Mouse (Mus musculus) embryonic facial prominence, embryonic 13.5 days (tissue): Measurements from ENCODE around the gene Kcnip4. TPM values are rescaled to one million over a fixed set of nuclear protein-coding genes. Genes with fewer than 3 reads are reported as not detected.

Source experiments
- ATAC-seq: fragments of 200-750 bp; cut with Nextera tagmentation; 2 replicates; pipeline ENCODE4 v1.8.0; 2017; ENCODE audit warnings: low read depth; ENCODE audit not compliant: insufficient number of reproducible peaks, insufficient read depth, low FRiP score, low TSS enrichment
- H3K27ac ChIP-seq: fragments of 300-500 bp; sonication (generic); 2 replicates; pipeline ENCODE4 v1.5.1; 2015; ENCODE audit warnings: moderate library complexity, mild to moderate bottlenecking, inconsistent platforms
- H3K27me3 ChIP-seq: fragments of 300-500 bp; sonication (generic); 2 replicates; pipeline ENCODE4 v1.6.1; 2015; ENCODE audit warnings: mild to moderate bottlenecking, inconsistent platforms
- H3K36me3 ChIP-seq: fragments of 300-500 bp; sonication (generic); 2 replicates; pipeline ENCODE4 v1.6.1; 2015; ENCODE audit warnings: mild to moderate bottlenecking, inconsistent platforms
- H3K4me1 ChIP-seq: fragments of 300-500 bp; sonication (generic); 2 replicates; pipeline ENCODE4 v1.6.1; 2015; ENCODE audit warnings: inconsistent platforms
- H3K4me2 ChIP-seq: fragments of 300-500 bp; sonication (generic); 2 replicates; pipeline ENCODE4 v1.6.1; 2015; ENCODE audit warnings: moderate library complexity, mild to moderate bottlenecking, inconsistent platforms
- H3K4me3 ChIP-seq: fragments of 300-500 bp; sonication (generic); 2 replicates; pipeline ENCODE4 v1.5.1; 2015; ENCODE audit warnings: mild to moderate bottlenecking, inconsistent platforms
- H3K9ac ChIP-seq: fragments of 300-500 bp; sonication (generic); 2 replicates; pipeline ENCODE4 v1.6.1; 2015; ENCODE audit warnings: mild to moderate bottlenecking, inconsistent platforms
- H3K9me3 ChIP-seq: fragments of 300-500 bp; sonication (generic); 2 replicates; pipeline ENCODE4 v1.6.1; 2016; ENCODE audit warnings: inconsistent platforms
- WGBS: fragments of 180-500 bp; shearing (Covaris S2); methylation state at CpG from one replicate; pipeline ENCODE4 v1.1.7; 2015; ENCODE audit warnings: mixed read lengths; 5-methylcytosine and 5-hydroxymethylcytosine counted together
- polyA plus RNA-seq: library from polyadenylated mRNA; unstranded; fragments of >200 nt; fragmentation: Nextera tagmentation; extraction: Ambion mirVana; gene quantifications from 2 replicates; pipeline ENCODE4 v1.2.1, GENCODE M21; 2015

Gene Kcnip4
- polyA plus RNA-seq, 1 experiment from 2014 or later = 5.1 TPM

- no peak overlapping the region for H3K4me3 ChIP-seq
- no peak overlapping the region for H3K4me2 ChIP-seq
- H3K27ac ChIP-seq = no peak overlapping the region
- no peak for ATAC-seq
- 26% methylated on average over 4 of the region's 4 CpGs for WGBS
- 0 out of 2 replicates have a peak, but pooled peaks cover 2% of the 10 kb centered on the region for H3K4me1 ChIP-seq
- H3K9ac ChIP-seq = no peak overlapping the region
- H3K27me3 ChIP-seq = no peaks in the 10 kb centered on the region
- H3K36me3 ChIP-seq = no peaks in the 10 kb centered on the region
- no peaks in the 10 kb centered on the region for H3K9me3 ChIP-seq
Measured at GRCm38 (mm10) chr5:49350126-49350909, 174.4 kb downstream of the Kcnip4 start.

DNA sequence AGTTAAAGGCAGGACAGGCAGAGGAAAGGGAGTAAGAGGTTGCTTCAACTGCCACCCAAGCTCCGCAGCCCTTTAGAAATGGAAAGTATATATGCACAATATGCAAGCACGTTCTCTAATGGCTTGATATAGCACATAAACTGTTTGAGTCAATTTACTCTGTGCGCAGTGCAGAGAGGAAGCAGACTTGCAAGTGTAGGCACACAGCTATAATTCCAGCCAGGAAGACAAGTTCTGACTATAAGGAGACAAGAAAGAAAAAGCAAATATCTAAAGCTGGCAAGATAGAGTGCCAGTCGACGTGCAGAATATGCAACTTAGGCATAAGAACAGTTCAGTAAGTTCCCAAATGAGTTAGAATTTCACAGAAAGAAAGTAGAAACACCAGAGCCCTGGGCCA is 175.2 kb downstream of the Kcnip4 start:
- Histone ChIP-seq H3K9me3 (no peaks in the 10 kb centered on the region), H3K27me3 (no peaks in the 10 kb centered on the region), H3K4me2 (no peak overlapping the region), H3K4me1 (0 out of 2 replicates have a peak, but pooled peaks cover 2% of the 10 kb centered on the region), H3K27ac (no peak overlapping the region), H3K9ac (no peak overlapping the region), H3K4me3 (no peak overlapping the region), H3K36me3 (no peaks in the 10 kb centered on the region)
- 72% methylated on average over 5 of the region's 5 CpGs for WGBS
- ATAC-seq = no peak

- Histone ChIP-seq H3K4me1 (0 out of 2 replicates have a peak, but pooled peaks cover 2% of the 10 kb centered on the region), H3K4me2 (no peak overlapping the region), H3K36me3 (no peaks in the 10 kb centered on the region), H3K9ac (no peak overlapping the region), H3K4me3 (no peak overlapping the region), H3K27ac (no peak overlapping the region), H3K27me3 (no peaks in the 10 kb centered on the region), H3K9me3 (no peaks in the 10 kb centered on the region)
- 81% methylated on average over 5 of the region's 5 CpGs for WGBS
- no peak for ATAC-seq
Measured at GRCm38 (mm10) chr5:49348511-49348910, 176.2 kb downstream of the Kcnip4 start.

DNA sequence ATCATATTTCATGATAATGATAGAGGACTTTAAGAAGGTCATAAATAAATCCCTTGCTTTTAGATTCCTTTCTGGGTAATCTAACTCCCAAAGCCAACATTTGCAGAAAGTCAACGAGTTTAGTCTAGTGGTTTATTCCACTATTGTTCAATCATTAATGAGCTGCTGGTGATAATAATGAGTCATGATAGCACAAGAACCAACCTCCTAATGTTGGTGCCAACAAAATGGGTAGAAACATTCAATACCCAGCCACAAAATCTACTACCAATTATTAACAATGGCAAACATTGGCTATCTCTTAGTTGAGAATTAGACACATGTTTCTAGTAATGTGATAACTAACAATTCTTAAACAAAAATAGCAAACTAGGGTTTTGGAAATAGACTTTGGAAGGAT is 180.1 kb downstream of the Kcnip4 start:
- H3K27me3 ChIP-seq = no peaks in the 10 kb centered on the region
- 82% methylated on average over 1 of the region's 1 CpGs for WGBS
- H3K9me3 ChIP-seq = no peaks in the 10 kb centered on the region
- ATAC-seq = no peak
- no peak overlapping the region for H3K9ac ChIP-seq
- H3K4me1 ChIP-seq = 0 out of 2 replicates have a peak, but pooled peaks cover 2% of the 10 kb centered on the region
- no peaks in the 10 kb centered on the region for H3K36me3 ChIP-seq
- no peak overlapping the region for H3K27ac ChIP-seq
- H3K4me2 ChIP-seq = no peak overlapping the region
- H3K4me3 ChIP-seq = no peak overlapping the region

DNA sequence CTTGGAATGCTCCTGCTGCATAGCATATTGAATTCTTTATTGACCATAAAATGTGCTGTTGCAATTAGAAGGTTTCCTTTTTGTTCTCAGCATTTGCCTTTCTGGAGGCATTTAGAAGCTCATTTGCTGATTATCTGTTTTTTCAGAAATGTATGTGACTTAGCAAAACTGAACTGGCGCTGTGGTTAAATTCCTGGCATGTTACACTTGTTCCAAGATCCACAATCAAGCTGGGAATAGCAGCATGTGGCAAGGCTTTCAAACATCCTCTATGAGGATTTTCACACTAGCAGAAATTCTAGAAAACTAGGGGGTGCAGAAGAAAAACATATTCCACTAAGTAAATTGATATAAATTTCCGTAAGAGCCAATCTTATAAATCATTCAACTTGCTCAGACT is 187.5 kb downstream of the Kcnip4 start:
- H3K36me3 ChIP-seq = no peaks in the 10 kb centered on the region
- 0 out of 2 replicates have a peak, but pooled peaks cover 3% of the 10 kb centered on the region for H3K4me1 ChIP-seq
- no peak overlapping the region for H3K9ac ChIP-seq
- H3K27ac ChIP-seq = no peak overlapping the region
- no peak overlapping the region for H3K4me2 ChIP-seq
- ATAC-seq = no peak
- 57% methylated on average over 2 of the region's 2 CpGs for WGBS
- H3K27me3 ChIP-seq = no peaks in the 10 kb centered on the region
- no peak overlapping the region for H3K4me3 ChIP-seq
- no peaks in the 10 kb centered on the region for H3K9me3 ChIP-seq

- no peaks in the 10 kb centered on the region for H3K27me3 ChIP-seq
- H3K4me1 ChIP-seq = 0 out of 2 replicates have a peak, but pooled peaks cover 3% of the 10 kb centered on the region
- H3K9ac ChIP-seq = no peak overlapping the region
- H3K4me2 ChIP-seq = no peak overlapping the region
- no peak overlapping the region for H3K4me3 ChIP-seq
- H3K9me3 ChIP-seq = no peaks in the 10 kb centered on the region
- H3K36me3 ChIP-seq = no peaks in the 10 kb centered on the region
- no peak overlapping the region for H3K27ac ChIP-seq
- ATAC-seq = no peak
- 86% methylated on average over 2 of the region's 2 CpGs for WGBS
Measured at GRCm38 (mm10) chr5:49333063-49333462, 191.6 kb downstream of the Kcnip4 start.

- no peak overlapping the region for H3K27ac ChIP-seq
- ATAC-seq = no peak
- 70% methylated on average over 1 of the region's 1 CpGs for WGBS
- H3K27me3 ChIP-seq = no peaks in the 10 kb centered on the region
- no peak overlapping the region for H3K4me2 ChIP-seq
- no peak overlapping the region for H3K4me3 ChIP-seq
- no peaks in the 10 kb centered on the region for H3K9me3 ChIP-seq
- no peaks in the 10 kb centered on the region for H3K4me1 ChIP-seq
- H3K9ac ChIP-seq = no peak overlapping the region
- no peaks in the 10 kb centered on the region for H3K36me3 ChIP-seq
Measured at GRCm38 (mm10) chr5:49329023-49329422, 195.7 kb downstream of the Kcnip4 start.

- no peak overlapping the region for H3K4me2 ChIP-seq
- H3K36me3 ChIP-seq = no peaks in the 10 kb centered on the region
- no peak overlapping the region for H3K27ac ChIP-seq
- H3K4me1 ChIP-seq = no peaks in the 10 kb centered on the region
- no peak overlapping the region for H3K9ac ChIP-seq
- no peak overlapping the region for H3K4me3 ChIP-seq
- no peaks in the 10 kb centered on the region for H3K9me3 ChIP-seq
- no peaks in the 10 kb centered on the region for H3K27me3 ChIP-seq
- no peak for ATAC-seq
Measured at GRCm38 (mm10) chr5:49318661-49319060, 206.0 kb downstream of the Kcnip4 start.

DNA sequence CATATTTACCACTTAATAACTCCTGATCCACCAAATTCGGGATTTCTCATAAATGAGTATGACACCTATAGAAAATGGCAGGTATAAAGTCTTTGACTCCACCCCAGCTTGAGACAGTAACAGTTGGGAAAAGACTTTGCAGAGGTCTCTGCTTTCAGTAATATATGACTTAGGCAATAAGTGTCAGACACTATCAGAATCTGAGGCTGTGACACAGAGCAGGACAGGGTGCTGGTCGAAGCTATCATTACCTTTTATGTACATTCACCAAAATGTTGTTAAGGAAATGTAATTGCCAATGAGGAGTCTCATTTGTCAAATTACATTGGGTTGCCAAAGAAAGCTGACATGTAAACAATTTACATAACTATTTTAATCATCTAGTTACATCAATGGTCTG is 206.8 kb downstream of the Kcnip4 start:
- Histone ChIP-seq H3K4me1 (no peaks in the 10 kb centered on the region), H3K9ac (no peak overlapping the region), H3K4me2 (no peak overlapping the region), H3K9me3 (no peaks in the 10 kb centered on the region), H3K4me3 (no peak overlapping the region), H3K27me3 (no peaks in the 10 kb centered on the region), H3K27ac (no peak overlapping the region), H3K36me3 (no peaks in the 10 kb centered on the region)
- no peak for ATAC-seq
- 67% methylated on average over 2 of the region's 2 CpGs for WGBS

- 80% methylated on average over 1 of the region's 1 CpGs for WGBS
- Histone ChIP-seq H3K36me3 (no peaks in the 10 kb centered on the region), H3K27me3 (no peaks in the 10 kb centered on the region), H3K27ac (no peak overlapping the region), H3K4me1 (no peaks in the 10 kb centered on the region), H3K4me2 (no peak overlapping the region), H3K9me3 (no peaks in the 10 kb centered on the region), H3K9ac (no peak overlapping the region), H3K4me3 (no peak overlapping the region)
- no peak for ATAC-seq
Measured at GRCm38 (mm10) chr5:49306796-49307195, 217.9 kb downstream of the Kcnip4 start.

DNA sequence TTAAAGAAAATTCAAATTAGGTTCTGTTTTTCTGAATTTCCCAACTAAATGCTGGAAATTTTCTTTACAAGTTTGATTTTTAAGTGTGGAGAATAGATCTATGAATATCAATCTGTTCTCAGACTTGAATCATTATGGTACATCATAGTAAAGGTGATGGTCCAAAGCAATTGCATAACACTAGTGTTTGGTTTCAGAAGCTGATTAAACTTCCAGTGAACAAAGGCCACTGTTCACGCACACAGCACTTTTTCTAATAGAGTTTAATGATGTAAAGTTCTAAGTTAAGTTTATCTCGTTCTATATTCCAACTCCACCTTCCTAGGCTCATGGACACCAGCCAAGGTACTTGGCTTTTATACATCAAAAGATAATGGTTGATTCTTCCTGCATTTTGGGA is 219.4 kb downstream of the Kcnip4 start:
- H3K4me2 ChIP-seq = no peak overlapping the region
- H3K9me3 ChIP-seq = no peaks in the 10 kb centered on the region
- H3K9ac ChIP-seq = no peak overlapping the region
- no peak overlapping the region for H3K4me3 ChIP-seq
- 75% methylated on average over 2 of the region's 2 CpGs for WGBS
- H3K27me3 ChIP-seq = no peaks in the 10 kb centered on the region
- no peaks in the 10 kb centered on the region for H3K36me3 ChIP-seq
- ATAC-seq = no peak
- no peaks in the 10 kb centered on the region for H3K4me1 ChIP-seq
- H3K27ac ChIP-seq = no peak overlapping the region

DNA sequence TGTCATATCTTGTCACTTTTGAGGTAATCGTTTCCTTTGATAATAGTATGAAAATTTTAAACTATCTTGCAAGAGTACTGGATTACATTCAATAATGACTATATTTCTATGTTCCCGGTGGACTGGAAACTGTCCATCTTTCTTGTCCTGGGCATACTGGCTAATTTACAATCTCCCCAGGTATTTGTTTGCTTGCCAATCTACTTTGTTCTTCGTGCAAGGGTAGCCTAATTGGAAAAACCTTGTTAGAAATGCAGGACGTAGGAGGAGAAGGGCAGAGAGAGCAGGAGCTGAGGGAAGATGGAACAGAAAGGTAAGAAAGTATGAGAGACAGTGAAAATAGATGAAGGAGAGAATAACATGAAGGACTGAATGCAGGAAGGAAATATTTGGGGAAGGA is 226.1 kb downstream of the Kcnip4 start:
- no peak for ATAC-seq
- H3K4me3 ChIP-seq = no peak overlapping the region
- no peak overlapping the region for H3K9ac ChIP-seq
- no peaks in the 10 kb centered on the region for H3K36me3 ChIP-seq
- no peak overlapping the region for H3K27ac ChIP-seq
- no peaks in the 10 kb centered on the region for H3K9me3 ChIP-seq
- H3K4me2 ChIP-seq = no peak overlapping the region
- H3K27me3 ChIP-seq = no peaks in the 10 kb centered on the region
- WGBS = 79% methylated on average over 4 of the region's 4 CpGs
- H3K4me1 ChIP-seq = no peaks in the 10 kb centered on the region
